Mouse (Mus musculus) urinary bladder, postnatal 36 days (tissue): ENCODE results near the gene Ccng2.

Experiments used
- DNase-seq, 2 experiments: peaks; one replicate each; pipeline ENCODE4 v3.0.0; 2022; ENCODE audit warnings: low spot score in 2 of 2, mixed read lengths in 1 of 2

The Ccng2 gene

GRCm38 (mm10) chr5:93263396-93264075 lies 3.5 kb upstream of the Ccng2 start:
- no peak for DNase-seq

- DNase-seq = no peak
These were observed 2.8 kb upstream of the Ccng2 start for GRCm38 (mm10) chr5:93264136-93264700.

GRCm38 (mm10) chr5:93265164-93265800 lies 1.8 kb upstream of the Ccng2 start:
- no peak for DNase-seq

GRCm38 (mm10) chr5:93265801-93266580 lies 1.1 kb upstream of the Ccng2 start:
- DNase-seq = no peak

GRCm38 (mm10) chr5:93267851-93268606 lies 972 bp downstream of the Ccng2 start:
- peak; percentile 78 to 85 for DNase-seq

DNA sequence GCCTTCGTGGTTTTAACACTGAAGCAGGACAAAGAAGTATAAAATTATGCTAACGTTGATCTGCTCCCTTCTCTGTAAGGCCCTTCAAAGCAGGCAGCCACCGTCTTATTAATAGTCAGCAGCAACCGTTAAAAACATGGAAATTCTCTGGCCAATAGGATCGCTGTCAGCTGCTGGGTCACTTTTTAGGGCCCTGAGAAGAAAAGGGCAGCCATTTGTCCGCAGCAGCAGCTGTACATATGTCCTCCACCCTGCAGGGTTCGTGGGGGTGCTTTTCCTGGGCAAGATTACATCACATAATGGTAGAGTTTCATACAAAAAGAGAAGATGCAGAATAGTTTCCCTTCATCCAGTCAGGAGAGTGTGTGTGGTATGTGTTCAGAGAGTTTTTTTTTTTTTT lies 3.0 kb downstream of the Ccng2 start:
- DNase-seq = no peak

- no peak for DNase-seq
These were observed 3.7 kb downstream of the Ccng2 start for GRCm38 (mm10) chr5:93270721-93271120.

- DNase-seq = peak; percentile 46 to 77
These were observed 15.5 kb downstream of the Ccng2 start for GRCm38 (mm10) chr5:93282446-93283107.

- DNase-seq = peak in 1 of 2 experiments; percentile 24
These were observed 16.1 kb downstream of the Ccng2 start for GRCm38 (mm10) chr5:93283109-93283508.

DNA sequence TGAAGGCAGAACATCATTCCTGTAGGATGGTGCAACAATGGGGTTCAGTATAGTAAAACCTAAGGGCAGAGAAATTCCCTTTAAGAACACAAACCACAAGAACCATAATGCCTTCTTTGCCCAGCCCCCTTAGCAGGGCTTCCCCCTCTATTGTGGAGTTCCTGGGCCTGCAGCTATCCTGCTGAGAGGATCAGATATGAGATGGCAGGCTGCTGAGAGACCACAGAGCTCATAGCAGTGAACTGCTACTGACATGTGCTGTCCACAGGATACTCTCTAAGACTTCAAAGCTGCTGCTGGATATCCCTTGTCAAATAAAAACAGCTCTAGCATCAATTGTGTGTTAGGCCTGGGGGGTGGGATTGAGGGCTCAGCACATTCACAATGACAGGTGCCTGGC lies 21.5 kb downstream of the Ccng2 start:
- DNase-seq = no peak

DNA sequence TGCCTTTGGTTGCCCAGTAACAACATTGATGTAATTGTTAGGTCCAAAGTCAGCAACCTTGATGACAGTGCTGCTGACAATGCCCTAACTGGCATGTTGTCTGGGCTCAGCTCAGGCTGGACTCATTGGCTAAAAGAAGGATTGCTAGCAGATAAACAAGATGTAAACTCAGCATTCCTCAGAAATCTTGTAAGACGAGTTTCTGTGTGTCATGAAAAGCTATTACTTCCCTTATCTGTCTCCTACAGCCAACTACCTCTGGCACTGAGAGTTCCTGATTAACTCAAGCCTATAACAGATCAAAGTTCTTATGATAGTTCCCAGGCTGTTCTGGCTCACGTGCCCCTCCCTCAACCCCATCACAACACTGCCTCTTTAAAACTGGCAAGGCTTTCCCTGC lies 23.2 kb downstream of the Ccng2 start:
- DNase-seq = no peak

DNA sequence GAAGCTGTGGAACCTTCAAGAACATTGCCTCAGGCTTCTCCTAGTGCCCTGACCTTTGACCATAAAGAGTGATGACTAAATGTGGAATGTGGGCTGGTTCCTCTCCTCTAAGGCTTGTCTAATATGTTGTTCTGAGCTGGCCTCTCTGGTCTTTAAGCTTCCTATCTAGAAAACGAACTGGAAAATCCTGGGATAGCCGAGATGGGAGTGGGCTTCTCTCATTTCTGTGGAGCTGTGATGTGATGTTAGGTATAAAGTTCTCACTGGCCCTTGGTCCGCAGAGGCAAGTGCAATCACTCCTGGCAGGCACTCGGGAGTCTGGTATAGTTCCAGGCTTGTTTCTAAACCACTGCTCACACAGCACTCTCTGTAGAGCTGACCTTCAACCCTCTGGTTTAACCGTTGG lies 29.3 kb downstream of the Ccng2 start:
- DNase-seq = peak in 1 of 2 experiments; percentile 60

GRCm38 (mm10) chr5:93296754-93297153 lies 29.7 kb downstream of the Ccng2 start:
- peak in 1 of 2 experiments; percentile 13 for DNase-seq

DNA sequence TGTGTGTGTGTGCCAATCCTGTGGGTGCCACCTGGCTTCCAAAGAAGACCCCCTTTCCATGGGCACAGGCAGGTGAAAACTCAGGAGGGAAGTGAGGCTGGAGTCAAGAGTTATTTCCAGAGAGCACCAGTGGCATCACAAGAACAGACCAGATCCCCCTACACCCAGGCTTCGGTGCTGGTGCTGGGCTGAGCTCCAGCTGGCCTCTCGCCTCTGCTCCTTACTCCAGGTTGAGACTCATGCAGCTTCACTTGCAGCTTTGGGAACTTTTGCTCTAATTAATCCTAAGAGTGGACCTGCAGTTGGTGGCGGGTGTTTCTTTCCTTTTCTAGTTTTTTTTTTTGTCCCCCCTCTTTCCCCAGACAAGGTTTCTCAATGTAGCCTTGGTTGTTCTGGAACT lies 30.3 kb downstream of the Ccng2 start:
- no peak for DNase-seq

DNA sequence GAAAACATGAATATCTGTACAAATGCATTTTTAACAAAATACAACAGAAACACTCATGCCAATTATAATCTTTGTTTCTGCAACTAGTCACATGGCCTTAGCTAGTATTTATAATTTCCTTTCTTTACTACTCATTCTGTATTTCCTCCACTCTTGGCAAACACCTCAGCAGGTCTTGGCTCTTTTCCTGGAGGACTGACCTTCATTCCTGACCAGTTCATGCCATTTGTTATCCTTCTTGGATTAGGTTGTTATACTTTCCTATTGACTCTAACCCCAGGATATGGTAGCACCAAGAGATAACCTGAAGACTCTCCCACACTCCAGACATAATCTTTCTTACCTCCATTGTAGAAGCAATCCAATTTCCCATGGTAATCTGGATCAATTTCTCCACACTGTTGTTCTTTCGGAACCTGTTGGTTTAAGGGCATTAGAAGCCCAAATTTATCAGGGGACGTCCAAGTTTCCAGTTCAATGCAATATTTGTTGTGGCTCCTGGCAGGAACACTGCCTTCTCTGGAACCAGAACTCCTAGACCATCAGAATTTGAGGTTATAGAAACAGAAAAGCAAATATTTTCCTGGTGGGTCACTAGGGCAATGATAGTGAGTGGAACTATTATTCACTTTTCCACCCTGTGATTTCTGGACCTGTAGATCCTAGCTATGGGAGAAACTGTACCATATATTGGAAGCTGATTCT lies 38.2 kb downstream of the Ccng2 start:
- DNase-seq = no peak

DNA sequence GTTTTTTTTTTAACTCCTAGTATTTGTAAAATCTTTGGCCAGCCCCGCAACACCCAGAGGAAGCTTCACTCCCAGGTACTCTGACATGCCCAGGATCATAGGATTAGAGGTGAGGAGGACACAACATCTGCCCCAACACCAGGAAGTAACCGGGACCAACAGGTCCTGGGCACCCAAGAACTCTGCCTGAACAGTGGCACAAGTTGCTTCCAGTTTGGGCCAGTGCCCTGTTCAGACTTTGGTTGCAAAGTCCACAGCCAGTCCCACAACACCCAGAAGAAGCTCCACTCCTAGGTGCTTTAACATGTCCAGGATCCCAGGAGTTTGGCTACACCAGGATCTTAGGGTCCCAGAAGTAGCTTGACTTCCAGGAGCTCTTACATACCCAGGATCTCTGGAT lies 41.9 kb downstream of the Ccng2 start:
- DNase-seq = no peak

DNA sequence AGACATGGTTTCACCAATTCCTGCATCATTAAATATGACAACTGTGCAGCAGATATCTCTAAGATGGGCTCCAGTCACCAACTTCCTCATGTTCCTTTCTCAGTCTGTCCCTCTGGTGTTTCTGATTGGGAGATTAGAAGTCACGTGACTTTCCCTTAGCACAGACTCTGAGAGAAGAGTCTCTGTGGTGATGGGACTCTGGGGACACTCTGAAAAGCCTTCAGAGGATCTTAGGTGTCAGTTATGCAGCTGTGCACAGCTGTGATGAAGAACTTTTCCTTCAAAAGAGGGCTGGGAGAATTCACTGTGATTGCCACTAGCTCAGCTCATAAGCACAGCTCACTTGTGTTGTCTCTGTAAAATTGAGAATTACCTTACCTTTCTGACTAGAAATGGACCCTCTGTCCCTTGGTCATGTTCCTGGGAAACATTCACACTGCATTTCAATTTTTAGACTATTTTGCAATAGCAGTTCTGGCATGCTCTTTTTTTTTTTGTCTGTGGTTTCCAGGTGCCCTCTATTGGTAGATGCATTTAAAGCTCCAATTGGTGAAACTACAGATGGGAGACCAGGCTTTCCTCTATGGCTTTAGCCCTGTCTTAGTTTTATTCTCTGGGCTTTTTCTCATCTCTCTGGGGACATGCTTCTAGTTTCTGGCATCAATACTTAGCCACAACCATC lies 56.4 kb downstream of the Ccng2 start:
- DNase-seq = no peak
